Mouse (Mus musculus) midbrain, embryonic 14.5 days (tissue): ENCODE measurements at regions not wholly inside any gene's neighbourhood (a gene's known extent, or its start where the extent isn't known, plus 50 kb on each side); places are given as distances from the start of the nearest gene placed in this dataset.

Experiments
- ATAC-seq: fragments of 200-750 bp; cut with Nextera tagmentation; 2 replicates; pipeline ENCODE4 v1.8.0; 2017; ENCODE audit warnings: moderate number of reproducible peaks, moderate library complexity; ENCODE audit not compliant: low FRiP score, low TSS enrichment
- DNase-seq: peaks from one replicate; pipeline ENCODE4 v3.0.0-alpha.2; 2015
- H3K27ac ChIP-seq: fragments of 300-500 bp; sonication (generic); replicated peaks from 2 replicates; pipeline ENCODE4 v1.5.1; 2014; ENCODE audit warnings: mild to moderate bottlenecking, low read depth, low read length, moderate library complexity
- H3K27me3 ChIP-seq: fragments of 300-500 bp; sonication (generic); 2 replicates; pipeline ENCODE4 v1.6.1; 2014; ENCODE audit warnings: low read length, control low read depth, mixed read lengths; ENCODE audit not compliant: control insufficient read depth, insufficient read depth
- H3K36me3 ChIP-seq: fragments of 300-500 bp; sonication (generic); 2 replicates; pipeline ENCODE4 v1.6.1; 2014; ENCODE audit warnings: low read length, control low read depth; ENCODE audit not compliant: control insufficient read depth, insufficient read depth
- H3K4me1 ChIP-seq: fragments of 300-500 bp; sonication (generic); 2 replicates; pipeline ENCODE4 v1.6.1; 2014; ENCODE audit warnings: mild to moderate bottlenecking, antibody characterized with exemption, low read length, control low read depth; ENCODE audit not compliant: control insufficient read depth, insufficient read depth
- H3K4me2 ChIP-seq: fragments of 300-500 bp; sonication (generic); 2 replicates; pipeline ENCODE4 v1.6.1; 2014; ENCODE audit warnings: mild to moderate bottlenecking, low read length, moderate library complexity
- H3K4me3 ChIP-seq: fragments of 300-500 bp; sonication (generic); replicated peaks from 2 replicates; pipeline ENCODE4 v1.5.1; 2014; ENCODE audit warnings: low read depth, low read length
- H3K9ac ChIP-seq: fragments of 300-500 bp; sonication (generic); replicated peaks from 2 replicates; pipeline ENCODE4 v1.6.1; 2014; ENCODE audit warnings: mild to moderate bottlenecking, low read length, moderate library complexity
- H3K9me3 ChIP-seq: fragments of 300-500 bp; sonication (generic); 2 replicates; pipeline ENCODE4 v1.6.1; 2016; ENCODE audit warnings: low read length, control low read depth, mixed read lengths; ENCODE audit not compliant: control insufficient read depth
- whole genome bisulfite sequencing: fragments of 180-500 bp; shearing (Covaris S2); extraction: QIAGEN DNeasy Blood & Tissue Kit; methylation state at CpG from one replicate; pipeline ENCODE4 v1.1.7; 2014; 5-methylcytosine and 5-hydroxymethylcytosine counted together

DNA sequence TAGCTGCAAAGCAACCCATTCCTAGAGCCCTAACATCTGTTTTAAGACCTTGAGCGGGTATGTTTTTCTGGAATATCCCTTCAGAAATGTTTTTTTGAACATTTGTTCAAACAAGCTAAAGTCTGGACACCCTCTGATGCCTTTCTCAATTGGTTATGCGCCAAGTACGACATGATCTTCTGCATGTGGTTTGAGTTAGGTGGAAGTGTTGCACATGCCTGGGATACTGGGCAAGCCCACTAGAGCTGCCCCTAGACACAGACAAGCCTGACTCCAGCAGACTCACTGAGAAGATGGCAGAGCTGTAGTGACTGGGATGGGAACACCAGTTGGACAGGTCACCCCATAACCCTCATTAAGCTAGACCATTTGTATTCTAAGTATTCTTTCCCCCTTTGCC is 153.2 kb upstream of the Cypt2 start:
- no peak overlapping the region for H3K9ac ChIP-seq
- H3K9me3 ChIP-seq, result no peaks in the 10 kb centered on the region
- ATAC-seq (no peak), DNase-seq (no peak)
- 0 out of 2 replicates have a peak, but pooled peaks cover 11% of the 10 kb centered on the region for H3K27me3 ChIP-seq
- no peaks in the 10 kb centered on the region for H3K4me1 ChIP-seq
- WGBS, result 81% methylated on average over 3 of the region's 3 CpGs
- H3K4me3 ChIP-seq, result no peak overlapping the region
- peaks cover 6% of the 10 kb centered on the region for H3K36me3 ChIP-seq
- H3K4me2 ChIP-seq, result no peak overlapping the region
- H3K27ac ChIP-seq, result no peak overlapping the region

- H3K4me1 ChIP-seq, result no peaks in the 10 kb centered on the region
- H3K4me2 ChIP-seq, result no peak overlapping the region
- H3K4me3 ChIP-seq, result no peak overlapping the region
- H3K9me3 ChIP-seq, result no peaks in the 10 kb centered on the region
- H3K27me3 ChIP-seq, result peaks cover 15% of the 10 kb centered on the region; the same call in 1 of the 2 replicates
- WGBS, result 23% methylated on average over 2 of the region's 2 CpGs
- ATAC-seq, result no peak
- no peak overlapping the region for H3K9ac ChIP-seq
- DNase-seq, result peak; percentile 17
- H3K36me3 ChIP-seq, result peaks cover 8% of the 10 kb centered on the region; the same call in 1 of the 2 replicates
- H3K27ac ChIP-seq, result no peak overlapping the region
These were observed 133.3 kb upstream of the Cypt2 start for GRCm38 (mm10) chrX:105366284-105366683.

- no peak overlapping the region for H3K27ac ChIP-seq
- H3K4me3 ChIP-seq, result no peak overlapping the region
- H3K9me3 ChIP-seq, result no peaks in the 10 kb centered on the region
- no peak for DNase-seq
- H3K4me2 ChIP-seq, result no peak overlapping the region
- no peaks in the 10 kb centered on the region for H3K4me1 ChIP-seq
- H3K9ac ChIP-seq, result no peak overlapping the region
- 76% methylated on average over 2 of the region's 2 CpGs for WGBS
- peaks cover 15% of the 10 kb centered on the region; the same call in 1 of the 2 replicates for H3K27me3 ChIP-seq
- H3K36me3 ChIP-seq, result peaks cover 8% of the 10 kb centered on the region; the same call in 1 of the 2 replicates
- ATAC-seq, result no peak
These were observed 131.6 kb upstream of the Cypt2 start for GRCm38 (mm10) chrX:105367979-105368378.

DNA sequence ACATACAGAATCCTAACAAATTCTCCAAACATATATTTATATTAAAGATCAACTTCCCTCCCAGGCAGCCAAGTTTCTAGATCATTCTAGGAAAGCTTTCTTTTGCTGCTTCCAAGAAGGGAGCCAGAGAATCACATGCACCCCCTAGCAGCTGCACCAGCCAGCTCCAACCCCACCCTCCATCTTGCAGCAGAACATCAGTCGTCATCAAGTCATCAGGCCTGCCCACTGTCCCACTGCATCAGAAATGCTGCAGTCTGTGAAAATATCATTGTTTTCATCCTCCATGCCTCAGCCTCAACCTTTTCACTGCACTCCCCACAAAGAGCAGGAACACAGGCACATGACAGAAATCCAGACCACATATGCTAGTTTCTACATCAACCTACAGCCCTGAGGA is 109.1 kb upstream of the Cypt2 start:
- no peak for ATAC-seq
- peak; percentile 38 for DNase-seq
- H3K9me3 ChIP-seq, result no peaks in the 10 kb centered on the region
- peak overlapping the region; percentile 92 for H3K27ac ChIP-seq
- peak overlapping the region; percentile 62 for H3K4me2 ChIP-seq
- no peaks in the 10 kb centered on the region for H3K27me3 ChIP-seq
- H3K4me3 ChIP-seq, result peak overlapping the region; percentile 31
- 0 out of 2 replicates have a peak, but pooled peaks cover 4% of the 10 kb centered on the region for H3K4me1 ChIP-seq
- H3K36me3 ChIP-seq, result peaks cover 17% of the 10 kb centered on the region
- H3K9ac ChIP-seq, result peak overlapping the region; percentile 52
- 17% methylated on average over 1 of the region's 1 CpGs for WGBS

DNA sequence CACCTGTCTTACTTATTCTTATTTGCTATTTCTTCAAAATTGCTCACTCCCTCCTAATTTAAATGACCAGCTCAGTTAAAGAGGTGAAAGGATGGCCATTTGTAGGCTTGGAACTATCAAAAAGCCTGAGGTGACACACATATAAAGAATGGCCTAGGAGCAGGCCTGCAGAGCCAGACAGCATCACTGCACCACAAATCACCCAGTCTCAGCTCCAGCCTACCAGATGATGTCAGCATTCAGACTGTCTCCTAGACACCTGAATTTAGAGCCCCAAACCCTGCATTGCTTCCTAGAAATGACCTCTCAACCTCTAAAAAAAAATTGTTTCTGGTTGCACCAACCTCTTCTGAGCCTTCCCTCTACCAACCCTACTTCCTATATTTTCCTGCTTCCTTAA is 108.5 kb upstream of the Cypt2 start:
- no peaks in the 10 kb centered on the region for H3K9me3 ChIP-seq
- H3K9ac ChIP-seq, result peak overlapping the region; percentile 52
- DNase-seq (peak; percentile 33), ATAC-seq (peak; percentile 52; the same call in 1 of the 2 replicates)
- no peaks in the 10 kb centered on the region for H3K27me3 ChIP-seq
- H3K4me3 ChIP-seq, result peak overlapping the region; percentile 31
- peaks cover 14% of the 10 kb centered on the region for H3K36me3 ChIP-seq
- 0 out of 2 replicates have a peak, but pooled peaks cover 4% of the 10 kb centered on the region for H3K4me1 ChIP-seq
- peak overlapping the region; percentile 92 for H3K27ac ChIP-seq
- peak overlapping the region; percentile 62 for H3K4me2 ChIP-seq

DNA sequence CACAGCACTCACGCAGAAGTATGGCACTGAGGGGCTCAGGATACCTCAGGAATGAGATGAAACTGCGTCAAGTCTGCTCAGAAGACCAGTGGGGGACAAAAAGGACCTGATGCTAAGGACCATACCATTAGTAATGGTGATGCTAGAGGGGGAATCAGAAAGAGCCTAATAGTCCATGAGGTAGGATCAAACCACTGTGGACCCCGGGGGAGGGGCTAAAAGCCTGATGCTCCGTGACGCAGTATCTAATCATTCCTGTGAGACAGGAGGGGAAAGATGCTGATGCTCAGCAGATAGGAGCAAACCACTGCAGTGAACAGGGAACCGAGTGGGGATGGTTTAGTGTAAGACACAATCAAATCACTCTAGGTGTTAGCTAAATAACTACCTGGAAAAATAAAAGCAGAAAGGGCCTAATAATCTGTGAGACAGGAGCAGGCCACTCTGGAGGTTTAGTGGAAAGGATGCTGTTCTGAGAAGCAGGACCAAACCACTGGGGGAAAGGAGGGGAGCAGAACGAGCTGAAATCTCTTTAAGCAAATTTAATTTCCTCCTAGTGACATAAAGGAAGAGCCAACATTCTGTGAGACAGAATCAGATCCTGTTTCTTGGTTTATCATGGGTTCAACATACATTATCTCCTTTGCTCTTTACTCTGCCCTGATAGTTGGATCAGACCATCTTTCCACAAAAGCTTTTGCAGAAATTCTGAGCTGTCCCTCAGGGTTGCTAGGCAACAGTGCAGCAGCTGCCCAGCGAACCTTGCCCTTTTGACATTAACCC is 107.7 kb upstream of the Cypt2 start:
- Histone ChIP-seq H3K27ac (peak overlapping the region; percentile 92), H3K4me3 (peak overlapping the region; percentile 31), H3K4me1 (0 out of 2 replicates have a peak, but pooled peaks cover 4% of the 10 kb centered on the region), H3K9ac (peak overlapping the region; percentile 52; the same call in 1 of the 2 replicates), H3K4me2 (peak overlapping the region; percentile 62), H3K36me3 (peaks cover 10% of the 10 kb centered on the region; the same call in 1 of the 2 replicates), H3K27me3 (no peaks in the 10 kb centered on the region), H3K9me3 (no peaks in the 10 kb centered on the region)
- DNase-seq, result peak; percentile 92
- WGBS, result 21% methylated on average over 8 of the region's 8 CpGs
- ATAC-seq, result peak; percentile 95

GRCm38 (mm10) chrX:105393259-105393658 is 106.3 kb upstream of the Cypt2 start:
- Histone ChIP-seq H3K27me3 (no peaks in the 10 kb centered on the region), H3K36me3 (no peaks in the 10 kb centered on the region), H3K4me3 (no peak overlapping the region), H3K27ac (no peak overlapping the region), H3K4me1 (0 out of 2 replicates have a peak, but pooled peaks cover 4% of the 10 kb centered on the region), H3K9ac (no peak overlapping the region), H3K4me2 (no peak overlapping the region), H3K9me3 (no peaks in the 10 kb centered on the region)
- ATAC-seq (no peak), DNase-seq (no peak)
- WGBS, result 42% methylated on average over 11 of the region's 11 CpGs

GRCm38 (mm10) chrX:105413351-105413750 is 86.2 kb upstream of the Cypt2 start:
- WGBS, result 74% methylated on average over 5 of the region's 5 CpGs

DNA sequence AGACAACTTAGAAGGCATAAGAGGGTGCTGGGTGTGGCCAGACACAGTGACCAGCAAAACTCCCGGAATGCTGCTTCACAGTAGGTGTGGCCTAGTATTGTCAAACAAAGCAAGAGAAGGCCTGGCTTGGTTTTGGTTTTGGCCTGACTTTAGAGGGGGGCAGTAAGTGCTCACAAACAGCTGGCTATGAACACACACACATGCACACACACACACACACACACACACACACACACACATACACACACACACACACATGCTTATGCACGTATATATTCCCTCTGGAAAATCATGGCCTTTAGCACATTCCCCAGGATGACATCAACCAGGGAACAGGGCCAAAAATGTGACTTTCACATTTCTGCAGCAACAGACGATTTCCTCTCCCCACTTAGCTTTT is 78.6 kb upstream of the Cypt2 start:
- DNase-seq, result no peak
- H3K36me3 ChIP-seq, result no peaks in the 10 kb centered on the region
- no peak for ATAC-seq
- no peaks in the 10 kb centered on the region; the same call in 1 of the 2 replicates for H3K27me3 ChIP-seq
- no peak overlapping the region for H3K4me3 ChIP-seq
- no peak overlapping the region for H3K27ac ChIP-seq
- no peak overlapping the region for H3K9ac ChIP-seq
- H3K9me3 ChIP-seq, result no peaks in the 10 kb centered on the region
- 77% methylated on average over 3 of the region's 3 CpGs for WGBS
- no peaks in the 10 kb centered on the region for H3K4me1 ChIP-seq
- H3K4me2 ChIP-seq, result no peak overlapping the region

More at GRCm38 (mm10) chrX:105413351-105413750, 86.2 kb upstream of the Cypt2 start:
- H3K4me2 ChIP-seq, result no peak overlapping the region
- peaks cover 4% of the 10 kb centered on the region; the same call in 1 of the 2 replicates for H3K27me3 ChIP-seq
- H3K27ac ChIP-seq, result no peak overlapping the region
- H3K9me3 ChIP-seq, result no peaks in the 10 kb centered on the region
- no peaks in the 10 kb centered on the region for H3K4me1 ChIP-seq
- DNase-seq (no peak), ATAC-seq (no peak)
- H3K4me3 ChIP-seq, result no peak overlapping the region
- H3K36me3 ChIP-seq, result no peaks in the 10 kb centered on the region
- no peak overlapping the region for H3K9ac ChIP-seq
